Mouse (Mus musculus): ENCODE measurements around the gene Sdf2. TPM values are rescaled to one million over a fixed set of nuclear protein-coding genes. Genes with fewer than 3 reads are reported as not detected.
"Not testable (repeated sequence)": the region's sequence is repeated elsewhere in the genome, so short reads cannot be mapped to it uniquely, and the experiment has no call there.

Gene Sdf2
- polyA plus RNA-seq, 1 experiment from 2014 or later, result 84.1 TPM

GRCm38 (mm10) chr11:78265571-78265970 lies 20.0 kb downstream of the Sdf2 start:
- no peak overlapping the region for H3K9ac ChIP-seq
- no peak overlapping the region for H3K4me3 ChIP-seq
- 89% methylated on average over 6 of the region's 6 CpGs for WGBS
- peaks cover 2% of the 10 kb centered on the region; the same call in 1 of the 2 replicates for H3K27me3 ChIP-seq
- no peaks in the 10 kb centered on the region for H3K9me3 ChIP-seq
- no peak overlapping the region for H3K27ac ChIP-seq
- no peak for ATAC-seq (ENCODE audit: borderline replicate concordance, extremely low read depth, low FRiP score, low TSS enrichment)
- no peak overlapping the region for H3K4me2 ChIP-seq
- H3K4me1 ChIP-seq, result peaks cover 8% of the 10 kb centered on the region; the same call in 1 of the 2 replicates
- H3K36me3 ChIP-seq, result peaks cover 67% of the 10 kb centered on the region

- H3K36me3 ChIP-seq, result peaks cover 96% of the 10 kb centered on the region
- H3K9me3 ChIP-seq, result no peaks in the 10 kb centered on the region
- H3K27ac ChIP-seq, result no peak overlapping the region
- no peak for ATAC-seq (ENCODE audit: borderline replicate concordance, extremely low read depth, low FRiP score, low TSS enrichment)
- no peak overlapping the region for H3K9ac ChIP-seq
- no peaks in the 10 kb centered on the region for H3K4me1 ChIP-seq
- H3K4me2 ChIP-seq, result no peak overlapping the region
- WGBS, result 83% methylated on average over 13 of the region's 13 CpGs
- no peak overlapping the region for H3K4me3 ChIP-seq
- no peaks in the 10 kb centered on the region for H3K27me3 ChIP-seq
Measured at GRCm38 (mm10) chr11:78271986-78272385, 26.4 kb downstream of the Sdf2 start.

GRCm38 (mm10) chr11:78275596-78275995 lies 30.1 kb downstream of the Sdf2 start:
- no peak overlapping the region for H3K4me3 ChIP-seq
- ATAC-seq (ENCODE audit: borderline replicate concordance, extremely low read depth, low FRiP score, low TSS enrichment), result no peak
- H3K27ac ChIP-seq, result no peak overlapping the region
- no peak overlapping the region for H3K9ac ChIP-seq
- no peak overlapping the region for H3K4me2 ChIP-seq
- no peaks in the 10 kb centered on the region for H3K9me3 ChIP-seq
- no peaks in the 10 kb centered on the region for H3K27me3 ChIP-seq
- H3K36me3 ChIP-seq, result peaks cover 99% of the 10 kb centered on the region
- no peaks in the 10 kb centered on the region for H3K4me1 ChIP-seq
- 97% methylated on average over 1 of the region's 1 CpGs for WGBS

- WGBS, result 89% methylated on average over 4 of the region's 4 CpGs
- H3K4me2 ChIP-seq; H3K27me3 ChIP-seq; ATAC-seq (ENCODE audit: borderline replicate concordance, extremely low read depth, low FRiP score, low TSS enrichment); H3K4me3 ChIP-seq; H3K9me3 ChIP-seq; H3K4me1 ChIP-seq; H3K9ac ChIP-seq; H3K27ac ChIP-seq: not testable (repeated sequence)
- H3K36me3 ChIP-seq, result peaks cover 100% of the 10 kb centered on the region
Measured at GRCm38 (mm10) chr11:78276169-78276568, 30.6 kb downstream of the Sdf2 start.

- Histone ChIP-seq H3K27ac (no peak overlapping the region), H3K4me2 (no peak overlapping the region), H3K4me3 (no peak overlapping the region)
Measured at GRCm38 (mm10) chr11:78278853-78279252, 33.3 kb downstream of the Sdf2 start.

GRCm38 (mm10) chr11:78279586-78279985 lies 34.0 kb downstream of the Sdf2 start:
- Histone ChIP-seq H3K27me3 (no peaks in the 10 kb centered on the region), H3K9ac (no peak overlapping the region), H3K9me3 (no peaks in the 10 kb centered on the region), H3K4me3 (no peak overlapping the region), H3K36me3 (peaks cover 98% of the 10 kb centered on the region), H3K4me1 (no peaks in the 10 kb centered on the region), H3K4me2 (no peak overlapping the region), H3K27ac (no peak overlapping the region)
- 92% methylated on average over 4 of the region's 4 CpGs for WGBS
- no peak for ATAC-seq (ENCODE audit: borderline replicate concordance, extremely low read depth, low FRiP score, low TSS enrichment)

More at GRCm38 (mm10) chr11:78278853-78279252, 33.3 kb downstream of the Sdf2 start:
- no peak overlapping the region for H3K9ac ChIP-seq
- no peaks in the 10 kb centered on the region for H3K9me3 ChIP-seq
- no peak for ATAC-seq (ENCODE audit: borderline replicate concordance, extremely low read depth, low FRiP score, low TSS enrichment)
- H3K4me1 ChIP-seq, result no peaks in the 10 kb centered on the region
- WGBS, result 84% methylated on average over 7 of the region's 7 CpGs
- H3K27me3 ChIP-seq, result no peaks in the 10 kb centered on the region
- peaks cover 98% of the 10 kb centered on the region for H3K36me3 ChIP-seq

- Histone ChIP-seq H3K9me3 (no peaks in the 10 kb centered on the region), H3K27me3 (no peaks in the 10 kb centered on the region), H3K4me2 (no peak overlapping the region), H3K27ac (no peak overlapping the region), H3K9ac (no peak overlapping the region), H3K4me3 (no peak overlapping the region), H3K36me3 (peaks cover 62% of the 10 kb centered on the region), H3K4me1 (no peaks in the 10 kb centered on the region)
- ATAC-seq (ENCODE audit: borderline replicate concordance, extremely low read depth, low FRiP score, low TSS enrichment), result no peak
- 88% methylated on average over 7 of the region's 7 CpGs for WGBS
Measured at GRCm38 (mm10) chr11:78289146-78289763, 43.7 kb downstream of the Sdf2 start.

GRCm38 (mm10) chr11:78290654-78291053 lies 45.1 kb downstream of the Sdf2 start, which contains the start of gene BC030499:
Gene BC030499, plus strand, starts transcription at chr11:78290841.
- H3K27ac ChIP-seq, result no peak within 1 kb of the TSS
- no peaks in the 10 kb centered on the region for H3K27me3 ChIP-seq
- H3K4me1 ChIP-seq, result no peaks in the 10 kb centered on the region
- H3K4me3 ChIP-seq, result no peak within 1 kb of the TSS
- H3K36me3 ChIP-seq, result peaks cover 48% of the 10 kb centered on the region
- no peaks in the 10 kb centered on the region for H3K9me3 ChIP-seq
- no peak for ATAC-seq (ENCODE audit: borderline replicate concordance, extremely low read depth, low FRiP score, low TSS enrichment)
- 90% methylated on average over 4 of the region's 4 CpGs for WGBS
- H3K9ac ChIP-seq, result no peak within 1 kb of the TSS
- H3K4me2 ChIP-seq, result no peak within 1 kb of the TSS

- no peaks in the 10 kb centered on the region for H3K27me3 ChIP-seq
- H3K4me2 ChIP-seq, result no peak overlapping the region
Measured at GRCm38 (mm10) chr11:78294585-78294984, 49.0 kb downstream of the Sdf2 start.

GRCm38 (mm10) chr11:78300917-78301316 lies 55.4 kb downstream of the Sdf2 start:
- no peak overlapping the region; the same call in 1 of the 2 replicates for H3K27ac ChIP-seq
- no peaks in the 10 kb centered on the region for H3K27me3 ChIP-seq
- no peaks in the 10 kb centered on the region for H3K9me3 ChIP-seq
- peaks cover 6% of the 10 kb centered on the region; the same call in 1 of the 2 replicates for H3K4me1 ChIP-seq
- WGBS, result 58% methylated on average over 7 of the region's 7 CpGs
- peak overlapping the region; percentile 66 for H3K4me2 ChIP-seq
- no peak for ATAC-seq (ENCODE audit: borderline replicate concordance, extremely low read depth, low FRiP score, low TSS enrichment)
- peak overlapping the region; percentile 70 for H3K4me3 ChIP-seq
- H3K9ac ChIP-seq, result peak overlapping the region; percentile 67
- H3K36me3 ChIP-seq, result peaks cover 25% of the 10 kb centered on the region

More at GRCm38 (mm10) chr11:78294585-78294984, 49.0 kb downstream of the Sdf2 start:
- Histone ChIP-seq H3K4me3 (no peak overlapping the region), H3K9ac (no peak overlapping the region), H3K9me3 (no peaks in the 10 kb centered on the region), H3K27ac (no peak overlapping the region), H3K36me3 (peaks cover 14% of the 10 kb centered on the region), H3K4me1 (no peaks in the 10 kb centered on the region)
- ATAC-seq (ENCODE audit: borderline replicate concordance, extremely low read depth, low FRiP score, low TSS enrichment), result no peak
- 94% methylated on average over 6 of the region's 6 CpGs for WGBS

- Histone ChIP-seq H3K27me3 (no peaks in the 10 kb centered on the region), H3K4me2 (peak within 1 kb of the TSS; percentile 66), H3K9me3 (no peaks in the 10 kb centered on the region), H3K36me3 (peaks cover 30% of the 10 kb centered on the region), H3K4me1 (peaks cover 9% of the 10 kb centered on the region), H3K27ac (peak within 1 kb of the TSS; percentile 69), H3K4me3 (peak within 1 kb of the TSS; percentile 70), H3K9ac (peak within 1 kb of the TSS; percentile 67)
- 0% methylated on average over 48 of the region's 49 CpGs for WGBS
- ATAC-seq (ENCODE audit: borderline replicate concordance, extremely low read depth, low FRiP score, low TSS enrichment), result peak; percentile 100
Measured at GRCm38 (mm10) chr11:78301357-78302084, 56.0 kb downstream of the Sdf2 start, which contains the start of gene Spag5. Gene Spag5, plus strand, starts transcription at chr11:78301529.
